Mouse (Mus musculus) CD4-positive, CD25-positive, alpha-beta regulatory T cell, adult 2 months (primary cell): ENCODE data around the gene Timm50.
A peak's percentile ranks its signal among the peaks of the same experiment; 100 is the strongest.

Experiments
- DNase-seq: peaks from one replicate; pipeline ENCODE4 v3.0.0-alpha.2; 2012; ENCODE audit warnings: low read depth, low spot score

Timm50 gene

DNA sequence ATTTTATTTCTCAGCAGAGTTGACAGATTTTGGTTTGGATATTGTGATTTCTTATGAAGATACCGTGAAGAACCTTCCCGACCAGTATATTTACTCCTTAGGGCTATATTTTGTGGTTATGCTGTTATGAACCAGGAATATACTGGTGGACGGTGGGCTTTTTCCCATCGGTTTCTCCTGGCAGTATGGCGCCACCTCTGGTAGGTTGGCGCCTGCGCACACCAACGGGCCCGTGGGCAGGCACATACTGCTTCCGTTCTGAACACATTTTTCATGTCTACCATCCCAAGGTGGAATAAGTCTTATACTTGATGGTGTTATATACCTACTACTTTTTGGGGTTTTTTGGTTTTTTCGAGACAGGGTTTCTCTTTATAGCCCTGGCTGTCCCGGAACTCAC, 42.5 kb downstream of the Timm50 start:
- peak; percentile 32 for DNase-seq

DNA sequence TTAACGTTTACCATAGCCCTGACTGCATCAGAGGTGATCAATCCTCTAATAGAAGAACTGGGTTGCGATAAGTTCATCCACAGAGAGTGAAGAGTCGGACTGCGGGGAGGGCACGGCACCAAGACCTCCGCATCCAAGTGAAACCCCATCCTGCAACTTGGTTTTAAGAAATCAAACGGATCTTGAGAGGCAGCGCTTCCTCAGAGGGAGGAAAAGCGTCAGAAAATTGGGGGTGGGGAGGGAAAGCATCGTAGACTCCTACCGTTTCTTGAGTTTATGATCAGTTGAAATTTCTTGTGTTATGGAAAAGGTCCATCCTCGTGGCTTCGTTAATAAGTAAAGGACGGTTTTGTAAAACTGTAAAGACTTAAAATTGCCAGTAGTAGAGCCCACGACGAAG, 43.3 kb downstream of the Timm50 start:
- no peak for DNase-seq

- peak; percentile 50 for DNase-seq
Measured at GRCm38 (mm10) chr7:28268042-28268531, 43.8 kb downstream of the Timm50 start.

DNA sequence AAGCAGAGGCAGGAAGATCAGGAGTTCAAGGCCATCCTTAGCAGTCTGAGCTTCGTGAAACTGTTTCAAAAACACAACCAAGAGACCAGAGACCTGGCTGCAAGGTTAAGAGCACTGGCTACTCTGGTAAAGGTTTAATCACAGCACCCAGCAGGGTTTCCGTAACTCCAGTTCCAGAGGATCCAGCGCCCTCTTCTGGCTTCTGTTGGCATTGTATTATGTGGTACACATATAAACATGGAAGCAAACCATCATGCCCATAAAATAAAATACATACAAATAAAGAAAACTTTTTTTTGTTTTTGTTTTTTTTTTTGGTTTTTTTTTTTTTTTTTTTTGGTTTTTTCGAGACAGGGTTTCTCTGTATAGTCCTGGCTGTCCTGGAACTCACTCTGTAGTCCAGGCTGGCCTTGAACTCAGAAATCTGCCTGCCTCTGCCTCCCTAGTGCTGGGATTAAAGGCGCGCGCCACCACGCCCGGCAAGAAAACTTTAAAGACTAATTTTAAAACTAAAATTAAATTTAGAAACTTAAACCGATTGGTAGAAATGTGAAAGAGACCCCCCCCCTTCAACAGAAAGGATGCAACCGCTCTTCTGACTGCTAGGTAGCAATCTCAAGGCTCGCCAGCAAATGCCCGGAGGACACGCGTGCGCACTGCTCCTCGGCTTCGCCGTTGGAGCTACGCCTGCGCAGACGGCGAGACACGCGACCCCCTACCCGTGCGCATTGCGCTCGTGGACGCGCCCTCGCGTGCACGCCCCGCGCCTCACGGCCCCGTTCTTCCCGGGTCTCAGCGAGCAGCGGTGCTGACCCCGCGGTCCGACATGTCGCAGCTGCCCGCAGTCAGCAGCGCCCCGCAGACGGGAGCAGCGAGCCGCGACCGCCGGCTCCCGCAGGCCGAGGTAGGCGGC, 44.5 kb downstream of the Timm50 start, which contains the start of gene Eid2:
Eid2 (plus strand) TSS at position 753 of the 913 bp plus-strand sequence.
- DNase-seq = peak; percentile 79

DNA sequence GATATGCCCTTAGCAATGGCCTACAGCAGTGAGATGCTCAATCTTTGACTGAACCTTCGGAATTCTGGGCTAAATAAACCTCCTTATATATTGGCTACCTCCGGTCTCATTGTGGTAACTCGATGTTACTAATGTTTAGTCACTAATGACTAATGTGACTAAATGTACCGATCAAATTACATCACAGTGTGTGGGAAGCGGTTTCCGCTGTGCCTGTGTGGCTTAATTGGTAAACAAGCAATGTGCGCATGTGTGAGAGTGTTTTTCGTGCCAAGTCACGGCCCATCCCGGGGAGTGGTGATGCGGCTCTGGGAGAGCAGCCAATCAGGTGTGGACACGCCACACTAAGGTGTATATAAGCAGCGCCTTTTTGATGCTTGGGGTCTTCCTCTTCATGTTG, 46.5 kb downstream of the Timm50 start:
- DNase-seq = no peak

DNA sequence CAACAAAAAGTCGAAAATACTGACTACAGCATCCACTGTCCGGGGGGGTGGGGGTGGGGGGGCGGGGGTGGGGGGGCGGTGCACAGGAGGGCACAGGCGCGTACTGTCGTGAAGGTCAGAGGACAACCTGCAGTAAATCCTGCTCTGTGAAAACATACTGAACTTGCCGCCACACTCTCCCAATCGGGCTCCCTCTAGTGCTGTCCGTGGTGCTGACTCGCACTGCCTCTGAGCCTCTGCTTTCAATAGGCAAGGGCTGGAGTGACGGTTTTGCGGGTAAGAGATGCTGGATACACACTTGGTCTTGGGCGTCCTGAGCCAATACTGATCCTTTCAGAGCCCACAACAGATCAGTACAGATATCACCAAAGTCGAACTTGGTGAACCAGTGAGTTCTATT, 48.1 kb downstream of the Timm50 start:
- DNase-seq = peak; percentile 67

DNA sequence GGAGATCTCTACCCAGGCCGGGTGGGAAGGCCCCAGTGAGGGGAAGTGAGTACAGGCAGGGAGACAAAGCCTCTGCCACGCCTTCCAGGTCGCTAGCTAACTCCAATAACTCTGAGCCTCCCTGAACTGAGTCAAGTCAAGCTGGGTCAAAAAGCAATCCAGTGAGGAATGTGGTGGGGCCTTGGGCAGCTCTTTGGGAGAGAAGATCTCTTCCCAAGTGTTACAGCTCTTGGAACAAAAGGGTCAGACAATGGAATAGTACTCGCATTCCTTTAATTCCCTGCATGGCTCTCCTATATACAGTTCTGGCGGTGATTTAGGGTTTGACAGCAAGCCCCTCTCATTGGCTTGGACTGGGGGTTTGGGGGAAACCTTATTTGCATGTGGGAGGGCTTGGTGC, 49.0 kb downstream of the Timm50 start:
- DNase-seq = no peak
